Mouse (Mus musculus): ENCODE results near the gene Mtfmt.

The Mtfmt gene

GRCm38 (mm10) chr9:65435671-65436301 is at the start of gene Mtfmt:
TSS of gene Mtfmt (plus strand) at chr9:65435782.
- peak; percentile 93 to 94 for DNase-seq

- DNase-seq = no peak
Observed at GRCm38 (mm10) chr9:65386373-65387140, 49.0 kb upstream of the Mtfmt start.

- no peak for DNase-seq
Observed at GRCm38 (mm10) chr9:65390752-65391612, 44.6 kb upstream of the Mtfmt start.

GRCm38 (mm10) chr9:65391613-65391964 is 44.0 kb upstream of the Mtfmt start, which contains the start of gene Kbtbd13:
TSS of gene Kbtbd13 (minus strand) at chr9:65391652.
- no peak for DNase-seq

- peak; percentile 51 to 55 for DNase-seq
Observed at GRCm38 (mm10) chr9:65392638-65393364, 42.8 kb upstream of the Mtfmt start.

- no peak for DNase-seq
Observed at GRCm38 (mm10) chr9:65393606-65394005, 42.0 kb upstream of the Mtfmt start.

- DNase-seq = no peak
Observed at GRCm38 (mm10) chr9:65394360-65394759, 41.2 kb upstream of the Mtfmt start.

GRCm38 (mm10) chr9:65398279-65398678 is 37.3 kb upstream of the Mtfmt start, which contains the start of gene Rasl12:
TSS of gene Rasl12 (plus strand) at chr9:65398506.
- DNase-seq = peak; percentile 30 to 38

GRCm38 (mm10) chr9:65399934-65400333 is 35.6 kb upstream of the Mtfmt start:
- DNase-seq = no peak

- peak; percentile 63 to 72 for DNase-seq
Observed at GRCm38 (mm10) chr9:65404331-65405183, 31.0 kb upstream of the Mtfmt start.

- DNase-seq = no peak
Observed at GRCm38 (mm10) chr9:65405184-65405449, 30.5 kb upstream of the Mtfmt start.

- no peak for DNase-seq
Observed at GRCm38 (mm10) chr9:65407327-65407726, 28.3 kb upstream of the Mtfmt start.

GRCm38 (mm10) chr9:65407861-65408260 is 27.7 kb upstream of the Mtfmt start:
- no peak for DNase-seq

GRCm38 (mm10) chr9:65408871-65409295 is 26.7 kb upstream of the Mtfmt start:
- DNase-seq = no peak

GRCm38 (mm10) chr9:65410378-65410777 is 25.2 kb upstream of the Mtfmt start:
- no peak for DNase-seq

GRCm38 (mm10) chr9:65411326-65411725 is 24.3 kb upstream of the Mtfmt start:
- no peak for DNase-seq

- DNase-seq = no peak
Observed at GRCm38 (mm10) chr9:65417738-65418137, 17.8 kb upstream of the Mtfmt start.

GRCm38 (mm10) chr9:65419633-65420032 is 15.9 kb upstream of the Mtfmt start:
- no peak for DNase-seq

GRCm38 (mm10) chr9:65422760-65423501 is 12.7 kb upstream of the Mtfmt start, which contains the start of gene Slc51b:
TSS of gene Slc51b (minus strand) at chr9:65422955.
- DNase-seq = no peak

- DNase-seq = no peak
Observed at GRCm38 (mm10) chr9:65424393-65424792, 11.2 kb upstream of the Mtfmt start.

- DNase-seq = no peak
Observed at GRCm38 (mm10) chr9:65427511-65427910, 8.1 kb upstream of the Mtfmt start.
